Mouse (Mus musculus) erythroblast, embryonic 14.5 days (primary cell): ENCODE data around the gene Kremen1. TPM values are rescaled to one million over a fixed set of nuclear protein-coding genes. Genes with fewer than 3 reads are reported as not detected.

Experiments used
- H3K27me3 ChIP-seq: 2 replicates; pipeline ENCODE4 v1.6.1; 2012; ENCODE audit warnings: inconsistent platforms; ENCODE audit not compliant: control insufficient read depth
- H3K36me3 ChIP-seq: 2 replicates; pipeline ENCODE4 v1.6.1; 2012; ENCODE audit warnings: mild to moderate bottlenecking, inconsistent platforms; ENCODE audit not compliant: control insufficient read depth
- H3K4me1 ChIP-seq: 2 replicates; pipeline ENCODE4 v1.6.1; 2012; ENCODE audit warnings: inconsistent platforms; ENCODE audit not compliant: control insufficient read depth
- H3K4me3 ChIP-seq: replicated peaks from 2 replicates; pipeline ENCODE3; 2012; ENCODE audit warnings: moderate library complexity, mild to moderate bottlenecking, inconsistent platforms
- H3K9me3 ChIP-seq: 2 replicates; pipeline ENCODE4 v1.6.1; 2012; ENCODE audit warnings: low read length, inconsistent platforms, mixed read lengths; ENCODE audit not compliant: control insufficient read depth
- GATA1 ChIP-seq: IDR thresholded peaks from 2 replicates; pipeline ENCODE4 v1.6.1; 2012; ENCODE audit warnings: low read length, inconsistent platforms, mixed read lengths
- TAL1 ChIP-seq: IDR thresholded peaks from 3 replicates; pipeline ENCODE4 v1.6.1; 2012; ENCODE audit warnings: low read length, inconsistent platforms, mixed read lengths
- polyA plus RNA-seq: library from polyadenylated mRNA; stranded (reverse); fragments of >175 nt; gene quantifications from 2 replicates; pipeline ENCODE4 v1.2.3, GENCODE M21; 2012

Gene Kremen1
- polyA plus RNA-seq, 1 experiment, result 0.07 TPM

DNA sequence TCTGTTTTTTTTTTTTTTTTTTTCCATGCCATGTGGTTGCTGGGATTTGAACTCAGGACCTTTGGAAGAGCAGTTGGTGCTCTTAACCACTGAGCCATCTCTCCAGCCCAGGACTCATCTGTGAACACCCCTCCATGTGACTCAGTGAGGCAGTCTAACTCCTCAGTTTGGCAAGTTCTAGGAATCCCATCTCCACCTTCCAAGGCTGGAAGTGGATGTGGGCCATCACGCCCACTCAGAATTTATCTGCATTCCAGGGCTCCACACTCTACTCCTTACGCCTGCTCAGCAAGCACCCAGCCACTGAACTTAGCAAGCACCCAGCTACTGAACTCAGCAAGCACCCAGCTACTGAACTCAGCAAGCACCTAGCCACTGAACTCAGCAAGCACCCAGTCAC is 61.5 kb downstream of the Kremen1 start:
- Histone ChIP-seq H3K9me3 (no peaks in the 10 kb centered on the region), H3K4me3 (no peak overlapping the region), H3K27me3 (no peaks in the 10 kb centered on the region), H3K36me3 (no peaks in the 10 kb centered on the region), H3K4me1 (no peaks in the 10 kb centered on the region)
- TF ChIP-seq TAL1 (no peak), GATA1 (no peak)

DNA sequence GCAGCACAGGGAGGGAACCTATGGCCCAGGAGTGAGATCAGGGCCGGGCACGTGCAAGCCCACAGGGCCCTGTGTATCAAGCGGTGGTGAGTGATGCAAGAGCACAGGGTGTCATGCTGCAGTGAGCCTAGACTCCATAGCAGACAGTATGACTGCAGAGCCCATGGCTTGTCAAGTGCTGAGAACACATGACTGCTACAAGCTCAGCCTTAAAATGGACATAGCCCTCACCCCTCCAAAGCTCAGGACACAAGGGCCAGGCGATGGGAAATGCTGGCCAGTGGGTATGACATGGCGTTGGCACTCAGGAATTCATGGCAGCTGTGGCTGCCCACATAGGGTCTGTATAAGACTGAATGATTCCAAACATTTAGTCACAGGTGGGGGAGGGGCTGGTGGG is 64.3 kb downstream of the Kremen1 start:
- Histone ChIP-seq H3K36me3 (no peaks in the 10 kb centered on the region), H3K9me3 (no peaks in the 10 kb centered on the region), H3K4me3 (no peak overlapping the region), H3K27me3 (no peaks in the 10 kb centered on the region), H3K4me1 (no peaks in the 10 kb centered on the region)
- TF ChIP-seq TAL1, result no peak
- TF ChIP-seq GATA1, result no peak

DNA sequence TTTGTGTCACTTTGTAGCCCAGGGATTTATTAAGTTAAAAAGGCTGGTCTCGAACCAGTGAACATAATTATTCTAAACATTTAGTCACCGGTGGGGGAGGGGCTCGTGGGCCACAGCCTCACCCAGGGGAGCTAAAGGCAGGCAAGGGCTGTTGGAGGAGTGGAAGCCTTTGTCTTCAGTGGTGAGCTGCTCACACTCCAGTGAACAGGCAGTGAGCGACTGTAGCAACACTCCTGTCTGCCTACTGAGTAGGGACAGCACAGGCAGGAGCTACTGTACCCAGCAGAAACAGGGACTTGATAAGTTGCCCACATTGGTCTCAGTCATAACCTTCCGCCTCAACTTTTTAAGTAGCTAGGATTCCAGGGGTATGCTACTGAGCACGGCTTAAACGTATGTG is 64.8 kb downstream of the Kremen1 start:
- Histone ChIP-seq H3K27me3 (no peaks in the 10 kb centered on the region), H3K36me3 (no peaks in the 10 kb centered on the region), H3K4me3 (no peak overlapping the region), H3K9me3 (no peaks in the 10 kb centered on the region), H3K4me1 (no peaks in the 10 kb centered on the region)
- TF ChIP-seq GATA1 (no peak), TAL1 (no peak)

- TF ChIP-seq TAL1 (no peak), GATA1 (no peak)
- no peaks in the 10 kb centered on the region for H3K27me3 ChIP-seq
- H3K36me3 ChIP-seq, result no peaks in the 10 kb centered on the region
- H3K4me3 ChIP-seq, result no peak overlapping the region
- no peaks in the 10 kb centered on the region for H3K4me1 ChIP-seq
- H3K9me3 ChIP-seq, result no peaks in the 10 kb centered on the region
These were observed 67.8 kb downstream of the Kremen1 start for GRCm38 (mm10) chr11:5193576-5193881.

- TF ChIP-seq GATA1, result no peak
- no peak for TF ChIP-seq TAL1
- Histone ChIP-seq H3K4me1 (no peaks in the 10 kb centered on the region), H3K27me3 (no peaks in the 10 kb centered on the region), H3K4me3 (no peak overlapping the region), H3K9me3 (no peaks in the 10 kb centered on the region), H3K36me3 (no peaks in the 10 kb centered on the region)
These were observed 68.3 kb downstream of the Kremen1 start for GRCm38 (mm10) chr11:5192840-5193575.

DNA sequence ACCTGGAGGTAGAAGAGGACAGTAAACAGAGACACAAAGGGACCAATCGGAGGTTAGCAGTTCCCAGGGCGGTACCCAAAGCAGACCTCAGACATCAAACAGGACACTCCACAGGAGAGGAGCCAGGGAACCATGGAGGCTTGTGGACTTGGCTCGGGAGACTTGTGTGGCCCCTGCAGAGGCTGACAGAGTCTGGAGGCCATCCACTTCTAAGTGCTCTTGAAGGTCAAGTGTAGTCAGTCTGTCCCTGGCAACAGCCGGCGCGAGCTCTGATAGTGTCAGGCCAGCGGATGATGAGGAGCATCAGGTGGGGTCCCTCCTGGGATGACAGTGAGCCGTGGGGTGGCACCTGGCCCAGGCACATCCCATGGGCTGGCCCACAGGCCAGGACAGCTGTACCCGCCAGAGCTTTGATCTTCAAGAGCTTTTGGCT is 69.3 kb downstream of the Kremen1 start:
- TF ChIP-seq GATA1 (no peak), TAL1 (no peak)

GRCm38 (mm10) chr11:5189239-5189933 is 72.0 kb downstream of the Kremen1 start:
- H3K27me3 ChIP-seq, result no peaks in the 10 kb centered on the region
- TF ChIP-seq GATA1, result no peak
- TF ChIP-seq TAL1, result no peak
- H3K36me3 ChIP-seq, result no peaks in the 10 kb centered on the region
- no peaks in the 10 kb centered on the region for H3K4me1 ChIP-seq
- no peaks in the 10 kb centered on the region for H3K9me3 ChIP-seq
- H3K4me3 ChIP-seq, result no peak overlapping the region

More for the DNA sequence above, 69.3 kb downstream of the Kremen1 start:
- no peaks in the 10 kb centered on the region for H3K4me1 ChIP-seq
- H3K36me3 ChIP-seq, result no peaks in the 10 kb centered on the region
- H3K4me3 ChIP-seq, result no peak overlapping the region
- H3K27me3 ChIP-seq, result no peaks in the 10 kb centered on the region
- H3K9me3 ChIP-seq, result no peaks in the 10 kb centered on the region

- no peak overlapping the region for H3K4me3 ChIP-seq
- H3K4me1 ChIP-seq, result no peaks in the 10 kb centered on the region
- H3K9me3 ChIP-seq, result no peaks in the 10 kb centered on the region
- no peaks in the 10 kb centered on the region for H3K27me3 ChIP-seq
- H3K36me3 ChIP-seq, result no peaks in the 10 kb centered on the region
- no peak for TF ChIP-seq GATA1
- no peak for TF ChIP-seq TAL1
These were observed 73.2 kb downstream of the Kremen1 start for GRCm38 (mm10) chr11:5188170-5188569.

- Histone ChIP-seq H3K4me1 (no peaks in the 10 kb centered on the region), H3K9me3 (no peaks in the 10 kb centered on the region), H3K27me3 (no peaks in the 10 kb centered on the region), H3K36me3 (no peaks in the 10 kb centered on the region), H3K4me3 (no peak overlapping the region)
- no peak for TF ChIP-seq TAL1
- TF ChIP-seq GATA1, result no peak
These were observed 76.5 kb downstream of the Kremen1 start for GRCm38 (mm10) chr11:5184832-5185231.
